Mouse (Mus musculus) neural tube, postnatal 0 days (tissue): Measurements from ENCODE around the gene Pisd. TPM values are rescaled to one million over a fixed set of nuclear protein-coding genes. Genes with fewer than 3 reads are reported as not detected.

Source experiments
- polyA plus RNA-seq: library from polyadenylated mRNA; unstranded; fragments of >200 nt; fragmentation: Nextera tagmentation; extraction: Ambion mirVana; gene quantifications from 2 replicates; pipeline ENCODE4 v1.2.1, GENCODE M21; 2015

The Pisd gene
- 72.8 and 82.3 TPM in 2 replicates for polyA plus RNA-seq

DNA sequence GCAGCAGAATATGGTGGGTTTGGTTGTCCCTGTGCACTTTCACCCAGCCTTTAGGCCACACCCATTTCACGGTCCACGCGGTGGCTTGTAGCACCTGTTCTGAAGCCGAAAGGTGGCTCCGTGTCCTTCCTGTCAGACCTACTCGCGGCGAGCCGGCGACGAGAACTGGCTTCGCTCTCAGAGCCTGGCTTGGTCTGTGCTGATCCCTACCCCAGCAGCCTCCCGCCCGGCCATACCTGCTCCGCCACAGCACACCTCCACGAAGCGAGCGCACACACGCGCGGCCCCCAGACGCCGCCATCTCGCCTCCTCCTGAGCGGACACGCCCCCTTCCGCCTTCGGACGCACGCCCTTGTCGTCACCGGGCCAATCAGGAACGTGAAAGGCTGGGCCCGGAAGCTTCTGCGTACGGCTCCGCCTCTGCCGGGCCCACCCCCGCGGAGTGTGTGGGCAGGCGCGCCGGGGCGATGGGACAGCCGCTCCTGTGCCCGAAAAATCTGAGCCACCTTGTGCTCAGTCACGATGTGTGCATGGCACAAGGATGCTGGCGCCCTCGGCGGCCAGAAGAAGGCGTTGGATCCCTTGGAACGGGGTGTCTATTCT, at the start of gene Pisd:
Pisd (minus strand) TSS at position 334 of the 603 bp plus-strand sequence.

GRCm38 (mm10) chr5:32827009-32827408, 41.6 kb upstream of the Pisd start, which contains the start of gene Gm20671:
Gene Gm20671 (minus strand): TSS chr5:32827109.

Other genes starting within 250 kb of the Pisd start
- 14.9 and 15.2 TPM in 2 replicates for gene Yes1, start 174.5 kb downstream of the Pisd start, polyA plus RNA-seq
- gene Gm20671, start 41.5 kb upstream of the Pisd start, polyA plus RNA-seq, result not detected in 2 replicates
- gene Prr14l, start 68.6 kb upstream of the Pisd start, polyA plus RNA-seq, result 8.4 and 13.5 TPM in 2 replicates
- gene Depdc5, start 78.1 kb upstream of the Pisd start, polyA plus RNA-seq, result 13.9 and 18.3 TPM in 2 replicates
- gene Ywhah, start 233.2 kb upstream of the Pisd start, polyA plus RNA-seq, result 985 and 986 TPM in 2 replicates